Mouse (Mus musculus): ENCODE results near the gene Sept3. TPM values are rescaled to one million over a fixed set of nuclear protein-coding genes. Genes with fewer than 3 reads are reported as not detected.

Gene Sept3
- polyA plus RNA-seq, 1 experiment from 2014 or later: 3.0 TPM

DNA sequence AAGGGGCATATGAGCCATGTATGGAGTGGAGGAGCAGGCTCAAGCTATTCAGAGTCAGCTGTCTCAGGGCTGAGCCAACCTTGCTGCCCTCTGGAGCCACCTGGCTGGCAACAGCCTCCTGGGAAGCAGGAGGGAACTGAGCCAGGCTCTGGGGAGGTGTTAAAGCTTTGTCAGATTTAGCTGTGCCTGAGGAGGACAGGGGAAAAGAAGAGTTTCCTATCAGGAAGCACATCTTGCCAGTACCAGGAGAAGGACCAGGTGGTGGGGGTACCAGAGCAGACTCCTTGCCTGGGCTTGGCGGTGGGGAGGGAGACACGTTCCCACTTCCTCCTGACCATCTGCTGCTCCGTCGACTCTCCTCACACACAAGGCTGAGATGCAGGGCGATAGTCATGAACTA, 2.9 kb downstream of the Sept3 start:
- H3K9ac ChIP-seq (ENCODE audit: low read depth, low read length): no peak overlapping the region
- H3K27me3 ChIP-seq (replicated peaks; ENCODE audit: control insufficient read depth, insufficient read depth, low read length): peaks cover 45% of the 10 kb centered on the region
- WGBS: 68% methylated on average over 5 of the region's 5 CpGs
- no peak for TF ChIP-seq CTCF (IDR thresholded peaks at IDR 0.05; ENCODE audit: low read depth)
- no peaks in the 10 kb centered on the region for H3K9me3 ChIP-seq (ENCODE audit: control insufficient read depth)
- no peaks in the 10 kb centered on the region for H3K36me3 ChIP-seq (ENCODE audit: control insufficient read depth, insufficient read depth)
- H3K4me1 ChIP-seq (replicated peaks; ENCODE audit: control insufficient read depth, insufficient read depth, low read length): no peaks in the 10 kb centered on the region
- no peak for ATAC-seq
- no peak overlapping the region for H3K27ac ChIP-seq (ENCODE audit: low read depth, low read length)
- no peak overlapping the region for H3K4me3 ChIP-seq (ENCODE audit: low read depth, low read length)
- H3K4me2 ChIP-seq (replicated peaks; ENCODE audit: low read depth): no peak overlapping the region

DNA sequence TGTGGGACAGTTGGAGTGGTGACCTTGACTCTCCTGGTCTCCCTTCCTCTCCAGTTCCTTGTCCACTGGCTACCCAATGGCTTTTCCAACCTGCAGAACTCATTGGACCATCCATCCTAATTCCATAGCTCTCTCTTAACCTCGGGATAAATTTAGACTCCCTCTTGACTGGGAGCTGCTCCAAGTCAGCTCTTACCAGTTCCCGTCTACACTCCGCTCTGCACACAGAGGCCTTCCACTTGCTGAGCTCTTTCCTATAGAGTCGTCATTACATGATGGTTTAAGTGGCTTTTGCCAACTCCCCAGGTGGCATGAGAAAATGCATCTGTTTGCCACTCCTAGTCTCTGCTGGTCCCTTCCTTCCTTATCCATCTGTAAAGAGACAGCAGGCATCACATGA, 5.9 kb downstream of the Sept3 start:
- ATAC-seq: no peak
- H3K36me3 ChIP-seq (ENCODE audit: control insufficient read depth, insufficient read depth): no peaks in the 10 kb centered on the region
- peaks cover 18% of the 10 kb centered on the region for H3K27me3 ChIP-seq (replicated peaks; ENCODE audit: control insufficient read depth, insufficient read depth, low read length)
- H3K27ac ChIP-seq (ENCODE audit: low read depth, low read length): no peak overlapping the region
- no peak overlapping the region for H3K9ac ChIP-seq (ENCODE audit: low read depth, low read length)
- no peak overlapping the region for H3K4me2 ChIP-seq (replicated peaks; ENCODE audit: low read depth)
- TF ChIP-seq CTCF (IDR thresholded peaks at IDR 0.05; ENCODE audit: low read depth): no peak
- WGBS: 73% methylated on average over 4 of the region's 4 CpGs
- H3K9me3 ChIP-seq (ENCODE audit: control insufficient read depth): no peaks in the 10 kb centered on the region
- H3K4me1 ChIP-seq (replicated peaks; ENCODE audit: control insufficient read depth, insufficient read depth, low read length): no peaks in the 10 kb centered on the region
- no peak overlapping the region for H3K4me3 ChIP-seq (ENCODE audit: low read depth, low read length)

DNA sequence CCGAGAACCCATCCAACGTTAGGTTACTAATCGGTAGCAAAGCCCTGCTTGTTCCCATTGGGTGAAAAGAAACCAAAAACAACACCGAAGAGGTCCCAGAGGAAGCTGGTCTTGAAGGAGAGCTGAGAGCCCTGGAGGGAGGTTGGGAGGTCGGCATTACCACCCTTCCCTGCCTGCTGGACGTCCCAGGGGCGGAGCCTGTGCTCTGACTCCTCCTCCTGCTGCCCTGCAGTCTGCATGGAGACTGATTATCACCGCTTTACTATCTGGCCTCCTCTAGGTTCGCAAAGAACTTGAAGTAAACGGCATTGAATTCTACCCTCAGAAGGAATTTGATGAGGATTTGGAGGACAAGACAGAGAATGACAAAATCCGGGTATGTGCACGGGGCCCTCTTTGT, 11.5 kb downstream of the Sept3 start:
- no peak for ATAC-seq
- no peak overlapping the region for H3K4me2 ChIP-seq (replicated peaks; ENCODE audit: low read depth)
- no peak overlapping the region for H3K9ac ChIP-seq (ENCODE audit: low read depth, low read length)
- H3K4me1 ChIP-seq (replicated peaks; ENCODE audit: control insufficient read depth, insufficient read depth, low read length): no peaks in the 10 kb centered on the region
- H3K27ac ChIP-seq (ENCODE audit: low read depth, low read length): no peak overlapping the region
- no peaks in the 10 kb centered on the region for H3K36me3 ChIP-seq (ENCODE audit: control insufficient read depth, insufficient read depth)
- no peaks in the 10 kb centered on the region for H3K27me3 ChIP-seq (replicated peaks; ENCODE audit: control insufficient read depth, insufficient read depth, low read length)
- WGBS: 57% methylated on average over 12 of the region's 12 CpGs
- H3K9me3 ChIP-seq (ENCODE audit: control insufficient read depth): no peaks in the 10 kb centered on the region
- TF ChIP-seq CTCF (IDR thresholded peaks at IDR 0.05; ENCODE audit: low read depth): no peak
- H3K4me3 ChIP-seq (ENCODE audit: low read depth, low read length): no peak overlapping the region

DNA sequence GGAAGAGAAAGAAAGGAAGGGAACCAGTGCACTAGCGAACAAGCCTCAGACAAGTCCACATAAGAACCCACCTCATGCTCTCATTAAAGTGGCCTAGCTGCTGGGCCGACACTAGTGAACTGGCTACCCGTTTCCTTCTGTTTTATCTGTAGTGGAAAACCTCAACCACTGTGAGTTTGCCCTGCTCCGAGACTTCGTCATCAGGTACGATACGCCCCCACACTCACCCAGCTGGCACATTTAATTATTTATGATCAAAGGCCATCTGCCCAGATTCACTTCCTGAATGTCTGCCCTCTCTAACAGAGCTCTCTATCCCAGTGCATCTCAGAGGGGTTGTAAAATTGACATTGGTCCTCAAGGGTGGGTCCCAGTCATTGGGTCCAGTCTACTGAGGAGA, 15.6 kb downstream of the Sept3 start:
- no peaks in the 10 kb centered on the region for H3K9me3 ChIP-seq (ENCODE audit: control insufficient read depth)
- no peak overlapping the region for H3K4me2 ChIP-seq (replicated peaks; ENCODE audit: low read depth)
- H3K4me3 ChIP-seq (ENCODE audit: low read depth, low read length): no peak overlapping the region
- no peak for ATAC-seq
- TF ChIP-seq CTCF (IDR thresholded peaks at IDR 0.05; ENCODE audit: low read depth): no peak
- WGBS: 77% methylated on average over 7 of the region's 7 CpGs
- H3K4me1 ChIP-seq (replicated peaks; ENCODE audit: control insufficient read depth, insufficient read depth, low read length): no peaks in the 10 kb centered on the region
- H3K36me3 ChIP-seq (ENCODE audit: control insufficient read depth, insufficient read depth): no peaks in the 10 kb centered on the region
- no peak overlapping the region for H3K9ac ChIP-seq (ENCODE audit: low read depth, low read length)
- H3K27me3 ChIP-seq (replicated peaks; ENCODE audit: control insufficient read depth, insufficient read depth, low read length): 0 out of 2 replicates have a peak, but pooled peaks cover 5% of the 10 kb centered on the region
- H3K27ac ChIP-seq (ENCODE audit: low read depth, low read length): no peak overlapping the region

DNA sequence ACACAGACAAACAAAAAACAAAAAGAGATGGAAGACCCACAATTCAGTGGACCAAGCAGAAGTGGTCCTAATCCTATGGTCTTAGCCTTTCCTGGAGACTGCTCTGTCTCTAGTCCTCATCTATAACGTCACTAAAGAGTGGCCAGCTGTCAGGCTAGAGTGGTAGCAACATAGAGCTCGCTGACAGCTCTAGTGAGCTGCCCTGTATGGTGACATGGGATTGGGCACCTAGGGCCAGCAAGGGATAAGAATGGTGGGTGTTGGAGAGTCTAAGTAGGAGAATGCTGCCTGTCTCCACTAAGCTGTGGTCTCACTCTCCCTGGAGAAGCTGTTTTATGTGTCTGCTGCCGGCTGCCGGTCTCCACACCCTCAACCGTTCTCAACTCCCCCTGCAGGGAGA, 18.2 kb downstream of the Sept3 start:
- no peaks in the 10 kb centered on the region for H3K36me3 ChIP-seq (ENCODE audit: control insufficient read depth, insufficient read depth)
- no peak overlapping the region for H3K4me3 ChIP-seq (ENCODE audit: low read depth, low read length)
- no peak overlapping the region for H3K9ac ChIP-seq (ENCODE audit: low read depth, low read length)
- no peaks in the 10 kb centered on the region for H3K4me1 ChIP-seq (replicated peaks; ENCODE audit: control insufficient read depth, insufficient read depth, low read length)
- TF ChIP-seq CTCF (IDR thresholded peaks at IDR 0.05; ENCODE audit: low read depth): no peak
- ATAC-seq: no peak
- H3K9me3 ChIP-seq (ENCODE audit: control insufficient read depth): no peaks in the 10 kb centered on the region
- 18% methylated on average over 5 of the region's 5 CpGs for WGBS
- no peak overlapping the region for H3K27ac ChIP-seq (ENCODE audit: low read depth, low read length)
- H3K4me2 ChIP-seq (replicated peaks; ENCODE audit: low read depth): no peak overlapping the region
- H3K27me3 ChIP-seq (replicated peaks; ENCODE audit: control insufficient read depth, insufficient read depth, low read length): 0 out of 2 replicates have a peak, but pooled peaks cover 5% of the 10 kb centered on the region

DNA sequence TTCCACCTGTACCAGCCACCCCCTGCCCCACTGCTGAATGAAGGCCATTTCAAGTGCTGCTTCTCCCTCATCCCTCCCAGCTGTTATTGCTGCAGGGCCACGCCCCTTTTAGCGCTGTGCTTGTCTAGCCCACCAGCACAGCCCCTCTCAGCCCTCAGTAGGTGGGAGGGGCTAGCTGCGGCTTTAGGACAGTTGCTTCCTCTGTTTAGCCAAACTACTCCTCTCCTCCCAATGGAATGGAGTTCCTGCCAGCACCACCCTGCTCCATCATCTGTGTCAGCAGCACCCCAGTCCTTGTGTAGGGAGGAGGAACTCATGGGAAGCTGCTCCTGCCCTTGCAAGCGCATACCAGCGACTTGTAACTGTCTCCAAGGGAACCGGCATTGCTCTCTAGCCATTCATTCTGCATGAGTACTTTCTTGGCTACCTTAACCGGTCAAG, 18.6 kb downstream of the Sept3 start:
- TF ChIP-seq CTCF (IDR thresholded peaks at IDR 0.05; ENCODE audit: low read depth): no peak
- ATAC-seq: no peak
- no peak overlapping the region for H3K9ac ChIP-seq (ENCODE audit: low read depth, low read length)
- H3K4me2 ChIP-seq (replicated peaks; ENCODE audit: low read depth): 0 out of 2 replicates have a peak overlapping the region, but pooled peaks have one; percentile 13
- no peak overlapping the region for H3K27ac ChIP-seq (ENCODE audit: low read depth, low read length)
- no peaks in the 10 kb centered on the region for H3K9me3 ChIP-seq (ENCODE audit: control insufficient read depth)
- H3K4me1 ChIP-seq (replicated peaks; ENCODE audit: control insufficient read depth, insufficient read depth, low read length): no peaks in the 10 kb centered on the region
- 15% methylated on average over 7 of the region's 7 CpGs for WGBS
- 0 out of 2 replicates have a peak, but pooled peaks cover 5% of the 10 kb centered on the region for H3K27me3 ChIP-seq (replicated peaks; ENCODE audit: control insufficient read depth, insufficient read depth, low read length)
- H3K4me3 ChIP-seq (ENCODE audit: low read depth, low read length): no peak overlapping the region
- H3K36me3 ChIP-seq (ENCODE audit: control insufficient read depth, insufficient read depth): no peaks in the 10 kb centered on the region

DNA sequence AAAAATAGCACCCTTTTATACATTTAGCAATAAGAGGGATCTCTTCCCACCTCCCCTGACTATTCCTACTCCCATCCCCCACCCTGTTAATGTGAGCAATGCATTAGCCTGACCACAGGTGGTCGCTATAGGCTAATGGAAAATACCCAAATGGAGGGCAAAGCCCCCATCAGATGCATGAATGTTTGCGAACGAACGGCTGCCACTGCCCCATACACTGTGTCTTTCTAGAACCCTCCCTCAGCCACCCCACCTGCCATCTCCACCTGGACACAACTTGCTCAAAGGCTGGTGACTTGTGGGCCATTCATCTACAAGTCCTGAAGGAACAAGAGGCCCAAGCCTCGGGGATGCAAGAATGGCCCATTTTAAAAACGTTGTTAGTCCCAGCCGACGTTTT, 19.4 kb downstream of the Sept3 start:
- Histone ChIP-seq H3K27me3 (replicated peaks; ENCODE audit: control insufficient read depth, insufficient read depth, low read length) (0 out of 2 replicates have a peak, but pooled peaks cover 9% of the 10 kb centered on the region), H3K4me2 (replicated peaks; ENCODE audit: low read depth) (no peak overlapping the region), H3K36me3 (ENCODE audit: control insufficient read depth, insufficient read depth) (no peaks in the 10 kb centered on the region), H3K9ac (ENCODE audit: low read depth, low read length) (no peak overlapping the region), H3K27ac (ENCODE audit: low read depth, low read length) (no peak overlapping the region), H3K9me3 (ENCODE audit: control insufficient read depth) (no peaks in the 10 kb centered on the region), H3K4me3 (ENCODE audit: low read depth, low read length) (no peak overlapping the region), H3K4me1 (replicated peaks; ENCODE audit: control insufficient read depth, insufficient read depth, low read length) (no peaks in the 10 kb centered on the region)
- 48% methylated on average over 8 of the region's 8 CpGs for WGBS
- no peak for ATAC-seq
- peak; percentile 72 for TF ChIP-seq CTCF (IDR thresholded peaks at IDR 0.05; ENCODE audit: low read depth)

Measured in intestine, postnatal 0 days (tissue).